Comparison of ENCODE assay signal across 10 mouse cellular contexts in the genomic region with DNA sequence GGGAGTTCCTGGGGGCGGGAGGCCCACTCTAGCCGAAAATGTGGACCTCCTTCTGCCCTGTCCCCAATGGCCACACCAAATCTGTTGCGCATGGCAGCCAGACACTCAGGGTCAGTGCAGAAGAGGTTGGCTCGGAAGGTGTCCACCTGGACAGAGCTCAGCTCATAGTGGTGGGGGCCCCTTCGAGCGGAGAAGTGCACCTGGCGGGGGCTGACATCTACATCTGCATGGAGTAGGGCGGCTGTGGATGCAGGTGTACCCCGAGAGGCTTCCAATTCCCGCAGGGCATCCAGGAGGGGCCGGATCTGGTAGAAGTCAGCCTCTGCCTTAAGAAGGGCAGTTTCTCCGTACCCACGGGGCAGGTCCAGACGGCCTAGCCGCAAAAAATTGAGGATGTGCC. TPM values are rescaled to one million over a fixed set of nuclear protein-coding genes. Genes with fewer than 3 reads are reported as not detected.
DNase-seq lines count a peak whose midpoint lies in the region; ATAC-seq and TF ChIP-seq lines count a peak whose summit lies in the region.
"Had no signal": no experiment of that assay in that cellular context is flagged by ENCODE, and none has a peak within 500 bp of the region (broad histone marks: within the 10 kb centered on the region; RNA-seq: fewer than 3 reads in every experiment).

No protein-coding gene starts in this region.

- H3K27ac ChIP-seq in gastrocnemius, adult 2 months = peak overlapping the region; percentile 95
- no peak overlapping the region for H3K27ac ChIP-seq in testis, adult 2 months (ENCODE audit: control insufficient read depth, insufficient read depth, low read depth, low read length)
- H3K27ac ChIP-seq in liver, embryonic 11.5 days (ENCODE audit: low read depth, low read length) = peak overlapping the region; percentile 92
- H3K27ac ChIP-seq in stomach, postnatal 0 days (replicated peaks) = peak overlapping the region; percentile 93

- H3K36me3 ChIP-seq in testis, adult 2 months (ENCODE audit: control insufficient read depth, insufficient read depth, low read length) = no peaks in the 10 kb centered on the region
- no peaks in the 10 kb centered on the region for H3K36me3 ChIP-seq in liver, embryonic 11.5 days (ENCODE audit: control insufficient read depth, insufficient read depth, low read length)
- no peaks in the 10 kb centered on the region for H3K36me3 ChIP-seq in stomach, postnatal 0 days (ENCODE audit: control insufficient read depth, insufficient read depth, low read length)

- H3K9ac ChIP-seq in liver, embryonic 11.5 days (ENCODE audit: low read depth, low read length) = peak overlapping the region; percentile 80
- H3K9ac ChIP-seq in stomach, postnatal 0 days (ENCODE audit: low read length) = peak overlapping the region; percentile 65

- intact Hi-C loops in gastrocnemius, adult 2 months (cut with DNase I) = loop anchor here (2.0 to 5.0 kb wide), 3 partner anchors 21 to 197 kb away; a partner anchor contains a TSS

- ATAC-seq in liver, embryonic 11.5 days (replicated peaks; ENCODE audit: low FRiP score) = no peak
- ATAC-seq in stomach, postnatal 0 days (ENCODE audit: low FRiP score, low TSS enrichment) = no peak

- no peaks in the 10 kb centered on the region for H3K27me3 ChIP-seq in testis, adult 2 months (ENCODE audit: control insufficient read depth, insufficient read depth, low read length)
- H3K27me3 ChIP-seq in liver, embryonic 11.5 days (replicated peaks; ENCODE audit: control insufficient read depth, insufficient read depth, low read length) = no peaks in the 10 kb centered on the region
- no peaks in the 10 kb centered on the region for H3K27me3 ChIP-seq in stomach, postnatal 0 days (ENCODE audit: control insufficient read depth, insufficient read depth, low read length)

- no peak for TF ChIP-seq CTCF in gastrocnemius, adult 2 months (IDR thresholded peaks at IDR 0.05)
- no peak for TF ChIP-seq CTCF in testis, adult 2 months (IDR thresholded peaks at IDR 0.05; ENCODE audit: control insufficient read depth, insufficient read depth, insufficient replicate concordance, low read depth, low read length)
- TF ChIP-seq CTCF in stomach, postnatal 0 days (IDR thresholded peaks at IDR 0.05; ENCODE audit: low read depth) = no peak

- no peak for DNase-seq in gastrocnemius, adult 2 months
- no peak for DNase-seq in gastrocnemius, postnatal 10 days
- no peak for DNase-seq in testis, postnatal 10 days (ENCODE audit: low spot score)
- DNase-seq in liver, embryonic 11.5 days (ENCODE audit: low spot score) = no peak
- no peak for DNase-seq in stomach, postnatal 0 days (ENCODE audit: low spot score)
- DNase-seq in B cell, adult 2 months = no peak
- no peak for DNase-seq in right cerebral cortex, postnatal 36 days (ENCODE audit: low spot score in 2 of 2)
- DNase-seq: gastrocnemius, postnatal 25 days had no signal

- WGBS in liver, embryonic 11.5 days = 61% methylated on average over 15 of the region's 15 CpGs
- 51% methylated on average over 15 of the region's 15 CpGs for WGBS in stomach, postnatal 0 days

- no peak for TF ChIP-seq EP300 in stomach, postnatal 0 days (optimal IDR thresholded peaks at IDR 0.05)

- H3K4me3 ChIP-seq in gastrocnemius, adult 2 months = peak overlapping the region; percentile 89
- peak overlapping the region; percentile 25 for H3K4me3 ChIP-seq in testis, adult 2 months (ENCODE audit: control insufficient read depth, low read depth, low read length)
- peak overlapping the region; percentile 63 for H3K4me3 ChIP-seq in liver, embryonic 11.5 days (ENCODE audit: low read depth, low read length)
- H3K4me3 ChIP-seq in stomach, postnatal 0 days (ENCODE audit: low read depth, low read length) = peak overlapping the region; percentile 57

- no peak for TF ChIP-seq POLR2A in testis, adult 2 months (IDR thresholded peaks at IDR 0.05; ENCODE audit: control insufficient read depth, low read depth, low read length)

- peak overlapping the region; percentile 99 for H3K4me2 ChIP-seq in liver, embryonic 11.5 days
- peak overlapping the region; percentile 77 for H3K4me2 ChIP-seq in stomach, postnatal 0 days (replicated peaks; ENCODE audit: low read depth)

- no peaks in the 10 kb centered on the region for H3K9me3 ChIP-seq in liver, embryonic 11.5 days (ENCODE audit: control insufficient read depth, low read length)
- H3K9me3 ChIP-seq in stomach, postnatal 0 days (ENCODE audit: control insufficient read depth, low read length) = no peaks in the 10 kb centered on the region

- H3K4me1 ChIP-seq in testis, adult 2 months (ENCODE audit: control insufficient read depth, insufficient read depth, low read length) = peaks cover 37% of the 10 kb centered on the region
- peaks cover 57% of the 10 kb centered on the region for H3K4me1 ChIP-seq in liver, embryonic 11.5 days (replicated peaks; ENCODE audit: control insufficient read depth, insufficient read depth, low read length)
- H3K4me1 ChIP-seq in stomach, postnatal 0 days (replicated peaks; ENCODE audit: control insufficient read depth, insufficient read depth) = peaks cover 11% of the 10 kb centered on the region

RNA-seq across cellular contexts. Expression of a gene that starts 1.5 kb away (rescaled TPM):
- 1 to 10 TPM; 1.3 to 1.7 TPM for total RNA-seq in gastrocnemius, adult 2 months (2021)
- 1 to 10 TPM; 2.3 to 3.7 TPM for total RNA-seq in gastrocnemius, postnatal 10 days (2021)
- polyA plus RNA-seq in testis, adult 2 months (2012; rRNA removed) = 0.47 and 0.69 TPM in 2 replicates
- 2.3 and 3.6 TPM in 2 replicates for polyA plus RNA-seq in liver, embryonic 11.5 days (2014; fragmentation: Nextera tagmentation; extraction: Ambion mirVana)
- polyA plus RNA-seq in stomach, postnatal 0 days (2015; fragmentation: Nextera tagmentation; extraction: Ambion mirVana) = 15.9 and 18.1 TPM in 2 replicates

RNA-seq across cellular contexts. Expression of a gene that starts 1.9 kb away (rescaled TPM):
- total RNA-seq in gastrocnemius, adult 2 months (2021) = not detected
- not detected for total RNA-seq in gastrocnemius, postnatal 10 days (2021)
- polyA plus RNA-seq in testis, adult 2 months (2012; rRNA removed) = 20.8 and 27.5 TPM in 2 replicates
- polyA plus RNA-seq in liver, embryonic 11.5 days (2014; fragmentation: Nextera tagmentation; extraction: Ambion mirVana) = not detected in 2 replicates
- 0.25 and 0.54 TPM in 2 replicates for polyA plus RNA-seq in stomach, postnatal 0 days (2015; fragmentation: Nextera tagmentation; extraction: Ambion mirVana)
- total RNA-seq: adrenal gland, postnatal 4 days; gastrocnemius, postnatal 25 days had no signal

RNA-seq across cellular contexts. Expression of a gene that starts 15.6 kb away (rescaled TPM):
- under 1 TPM in 1 of 2 experiments, not detected in 1; 0.08 TPM for total RNA-seq in gastrocnemius, adult 2 months (2021)
- total RNA-seq in gastrocnemius, postnatal 10 days (2021) = 1 to 10 TPM in 1 of 2 experiments, under 1 TPM in 1; 0.42 to 1.0 TPM
- polyA plus RNA-seq in testis, adult 2 months (2012; rRNA removed) = 4.0 and 4.9 TPM in 2 replicates
- 8.6 and 8.7 TPM in 2 replicates for polyA plus RNA-seq in liver, embryonic 11.5 days (2014; fragmentation: Nextera tagmentation; extraction: Ambion mirVana)
- polyA plus RNA-seq in stomach, postnatal 0 days (2015; fragmentation: Nextera tagmentation; extraction: Ambion mirVana) = 0.70 and 0.71 TPM in 2 replicates

RNA-seq across cellular contexts. Expression of a gene that starts 21.1 kb away (rescaled TPM):
- total RNA-seq in gastrocnemius, adult 2 months (2021) = under 1 TPM in 1 of 2 experiments, not detected in 1; 0.33 TPM
- 1 to 10 TPM; 1.8 to 2.4 TPM for total RNA-seq in gastrocnemius, postnatal 10 days (2021)
- 124 and 125 TPM in 2 replicates for polyA plus RNA-seq in testis, adult 2 months (2012; rRNA removed)
- polyA plus RNA-seq in liver, embryonic 11.5 days (2014; fragmentation: Nextera tagmentation; extraction: Ambion mirVana) = 3.2 and 4.0 TPM in 2 replicates
- polyA plus RNA-seq in stomach, postnatal 0 days (2015; fragmentation: Nextera tagmentation; extraction: Ambion mirVana) = 5.6 and 5.9 TPM in 2 replicates
- total RNA-seq: gastrocnemius, postnatal 25 days had no signal

RNA-seq across cellular contexts. Expression of a gene that starts 21.2 kb away (rescaled TPM):
- total RNA-seq in gastrocnemius, adult 2 months (2021) = 10 to 100 TPM; 25.2 to 33.5 TPM
- 10 to 100 TPM; 31.2 to 31.8 TPM for total RNA-seq in gastrocnemius, postnatal 10 days (2021)
- 57.7 and 61.1 TPM in 2 replicates for polyA plus RNA-seq in testis, adult 2 months (2012; rRNA removed)
- 9.5 and 10.5 TPM in 2 replicates for polyA plus RNA-seq in liver, embryonic 11.5 days (2014; fragmentation: Nextera tagmentation; extraction: Ambion mirVana)
- 2.3 and 3.9 TPM in 2 replicates for polyA plus RNA-seq in stomach, postnatal 0 days (2015; fragmentation: Nextera tagmentation; extraction: Ambion mirVana)

Comparison
In these comparisons a context has a peak if more than half of its experiments do, and no peak if none do; other contexts are left out.
1. H3K4me3 ChIP-seq: peak in every context shown above with its lines; median percentile 89 in gastrocnemius, adult 2 months; 63 in liver, embryonic 11.5 days; 57 in stomach, postnatal 0 days; 25 in testis, adult 2 months.
2. RNA of a gene that starts 1.9 kb away (polyA plus RNA-seq): 20.8 to 27.5 TPM in testis, adult 2 months; 0.25 to 0.54 TPM in stomach, postnatal 0 days and not detected in liver, embryonic 11.5 days; every median in the first group is over 10 times any median in the second.